Mouse (Mus musculus) MEL (cell line): Measurements from ENCODE around the gene Hoxd8. TPM values are rescaled to one million over a fixed set of nuclear protein-coding genes. Genes with fewer than 3 reads are reported as not detected.

Experiments
- DNase-seq: peaks from one replicate; pipeline ENCODE4 v3.0.0; 2011; ENCODE audit warnings: low read depth, low spot score
- H3K27ac ChIP-seq: 2 replicates; pipeline ENCODE4 v1.5.1; 2012; ENCODE audit warnings: low read depth, mild to moderate bottlenecking, control low read depth, low read length, moderate library complexity; ENCODE audit not compliant: control insufficient read depth
- H3K27me3 ChIP-seq, 2 experiments: fragments of 150-350 bp in 1 of 2; sonication (generic) in 1 of 2; 2 replicates each; pipeline ENCODE4 v1.6.1; 2012; ENCODE audit warnings: low read length in 2 of 2, mild to moderate bottlenecking in 2 of 2, improper control_type of control experiment in 1 of 2, moderate library complexity in 1 of 2; ENCODE audit not compliant: insufficient read depth in 2 of 2, control insufficient read depth in 1 of 2
- H3K36me3 ChIP-seq, 2 experiments: 2 replicates each; pipeline ENCODE4 v1.6.1; 2012 to 2014; ENCODE audit warnings: low read length in 2 of 2, improper control_type of control experiment in 1 of 2, inconsistent platforms in 1 of 2, mild to moderate bottlenecking in 1 of 2; ENCODE audit not compliant: insufficient read depth in 2 of 2, control insufficient read depth in 1 of 2
- H3K4me1 ChIP-seq, 2 experiments: fragments of 150-350 bp in 1 of 2; sonication (generic) in 1 of 2; 2 replicates each; pipeline ENCODE4 v1.6.1; 2012; ENCODE audit warnings: low read length in 2 of 2, improper control_type of control experiment in 1 of 2, mild to moderate bottlenecking in 1 of 2; ENCODE audit not compliant: insufficient read depth in 2 of 2, control insufficient read depth in 1 of 2
- H3K4me3 ChIP-seq, 2 experiments: fragments of 150-350 bp in 1 of 2; sonication (generic) in 1 of 2; 2 replicates each; pipeline ENCODE4 v1.5.1; 2012; ENCODE audit warnings: low read depth in 2 of 2, low read length in 2 of 2, mild to moderate bottlenecking in 2 of 2, moderate library complexity in 2 of 2, control low read depth in 1 of 2, improper control_type of control experiment in 1 of 2; ENCODE audit not compliant: control insufficient read depth in 1 of 2, insufficient read depth in 1 of 2
- H3K79me2 ChIP-seq: 2 replicates; pipeline ENCODE4 v1.6.1; 2012; ENCODE audit warnings: mild to moderate bottlenecking, low read length, moderate library complexity; ENCODE audit not compliant: control insufficient read depth, poor library complexity, insufficient read depth
- H3K9ac ChIP-seq: 2 replicates; pipeline ENCODE4 v1.6.1; 2012; ENCODE audit warnings: low read depth, mild to moderate bottlenecking, control low read depth, low read length, moderate library complexity; ENCODE audit not compliant: control insufficient read depth, poor library complexity, severe bottlenecking
- H3K9me3 ChIP-seq: fragments of 150-350 bp; sonication (generic); replicated peaks from 2 replicates; pipeline ENCODE4 v1.6.1; 2012; ENCODE audit warnings: mild to moderate bottlenecking, low read length, improper control_type of control experiment, moderate library complexity; ENCODE audit not compliant: insufficient read depth
- BHLHE40 ChIP-seq: IDR thresholded peaks from 2 replicates; pipeline ENCODE4 v1.6.1; 2012; ENCODE audit warnings: low read depth, mild to moderate bottlenecking, inconsistent platforms, low read length, improper control_type of control experiment, borderline replicate concordance
- CHD1 ChIP-seq: IDR thresholded peaks from 2 replicates; pipeline ENCODE4 v1.6.1; 2012; ENCODE audit warnings: low read depth, mild to moderate bottlenecking, inconsistent platforms, low read length, improper control_type of control experiment
- CHD2 ChIP-seq: IDR thresholded peaks from 2 replicates; pipeline ENCODE4 v1.6.1; 2011; ENCODE audit warnings: low read length, improper control_type of control experiment
- GABPA ChIP-seq: IDR thresholded peaks from 2 replicates; pipeline ENCODE4 v1.6.1; 2012; ENCODE audit warnings: low read depth, mild to moderate bottlenecking, inconsistent platforms, low read length, improper control_type of control experiment, moderate library complexity
- KAT2A ChIP-seq: conservative IDR thresholded peaks from 2 replicates; pipeline ENCODE4 v1.6.1; 2012; ENCODE audit warnings: low read depth, low read length, improper control_type of control experiment, inconsistent platforms
- MAFK ChIP-seq: IDR thresholded peaks from 2 replicates; pipeline ENCODE4 v1.6.1; 2011; ENCODE audit warnings: low read depth, mild to moderate bottlenecking, low read length, improper control_type of control experiment, borderline replicate concordance
- MAZ ChIP-seq: IDR thresholded peaks from 2 replicates; pipeline ENCODE4 v1.6.1; 2012; ENCODE audit warnings: low read depth, mild to moderate bottlenecking, inconsistent platforms, low read length, improper control_type of control experiment
- MYC ChIP-seq: IDR thresholded peaks from 2 replicates; pipeline ENCODE4 v1.6.1; 2011; ENCODE audit warnings: low read depth, mild to moderate bottlenecking, low read length, improper control_type of control experiment, moderate library complexity
- POLR2AphosphoS2 ChIP-seq: IDR thresholded peaks from 2 replicates; pipeline ENCODE4 v1.6.1; 2011; ENCODE audit warnings: low read length, improper control_type of control experiment
- UBTF ChIP-seq: IDR thresholded peaks from 2 replicates; pipeline ENCODE4 v1.6.1; 2012; ENCODE audit warnings: low read depth, mild to moderate bottlenecking, inconsistent platforms, low read length, improper control_type of control experiment, moderate library complexity, borderline replicate concordance; ENCODE audit not compliant: insufficient read depth
- USF1 ChIP-seq: IDR thresholded peaks from 2 replicates; pipeline ENCODE4 v1.6.1; 2014; ENCODE audit warnings: low read depth, mild to moderate bottlenecking, inconsistent platforms, low read length, improper control_type of control experiment, moderate library complexity
- ZC3H11A ChIP-seq: IDR thresholded peaks from 2 replicates; pipeline ENCODE4 v1.6.1; 2012; ENCODE audit warnings: low read depth, mild to moderate bottlenecking, inconsistent platforms, low read length, improper control_type of control experiment
- polyA plus RNA-seq, 2 experiments: library from polyadenylated mRNA; stranded (reverse) in 1 of 2; unstranded in 1 of 2; fragments of >175 nt in 1 of 2; fragments of >200 nt in 1 of 2; gene quantifications; 2 replicates each; pipeline versions ENCODE4 v1.2.1 to v1.2.4; 2012; ENCODE audit warnings: low replicate concordance in 2 of 2, low read depth in 1 of 2; ENCODE audit not compliant: insufficient read length in 2 of 2, insufficient read depth in 1 of 2, missing spikeins in 1 of 2
- total RNA-seq: library from RNA; depleted of rRNA; stranded (reverse); fragments of 300-350 nt; gene quantifications from 2 replicates; pipeline ENCODE4 v1.2.3, GENCODE M21; 2012

Hoxd8 gene
- total and polyA plus RNA-seq, 3 experiments = 4.7 to 7.4 TPM; not detected in 1

GRCm38 (mm10) chr2:74687698-74688555 lies 16.5 kb upstream of the Hoxd8 start:
- no peaks in the 10 kb centered on the region for H3K4me1 ChIP-seq
- H3K9ac ChIP-seq = no peak overlapping the region
- H3K9me3 ChIP-seq = no peaks in the 10 kb centered on the region
- no peak for TF ChIP-seq POLR2AphosphoS2
- TF ChIP-seq UBTF = no peak
- TF ChIP-seq BHLHE40 = no peak
- TF ChIP-seq KAT2A = no peak
- TF ChIP-seq CHD2 = no peak
- TF ChIP-seq MYC = no peak
- DNase-seq = no peak
- H3K36me3 ChIP-seq = no peaks in the 10 kb centered on the region
- no peaks in the 10 kb centered on the region for H3K79me2 ChIP-seq
- no peak overlapping the region for H3K4me3 ChIP-seq
- no peak overlapping the region for H3K27ac ChIP-seq
- H3K27me3 ChIP-seq = peaks cover 0 to 2% of the 10 kb centered on the region in 2 experiments; a peak in 3 of 4 replicates

GRCm38 (mm10) chr2:74688795-74689573 lies 15.4 kb upstream of the Hoxd8 start:
- H3K9ac ChIP-seq = no peak overlapping the region
- H3K4me1 ChIP-seq = no peaks in the 10 kb centered on the region
- no peaks in the 10 kb centered on the region for H3K9me3 ChIP-seq
- TF ChIP-seq KAT2A (no peak), USF1 (no peak), MAFK (no peak), ZC3H11A (no peak), MAZ (no peak), BHLHE40 (no peak), GABPA (no peak), POLR2AphosphoS2 (no peak), CHD1 (no peak)
- H3K27me3 ChIP-seq = peaks cover 0 to 2% of the 10 kb centered on the region in 2 experiments; a peak in 3 of 4 replicates
- no peaks in the 10 kb centered on the region for H3K36me3 ChIP-seq
- H3K27ac ChIP-seq = no peak overlapping the region
- no peaks in the 10 kb centered on the region for H3K79me2 ChIP-seq
- no peak overlapping the region for H3K4me3 ChIP-seq
- DNase-seq = no peak
